Mouse (Mus musculus): ENCODE results near the gene Mrps12. TPM values are rescaled to one million over a fixed set of nuclear protein-coding genes. Genes with fewer than 3 reads are reported as not detected.

The Mrps12 gene
- polyA plus RNA-seq (2015; fragmentation: Nextera tagmentation; extraction: Ambion mirVana), result 99.7 and 101 TPM in 2 replicates

- DNase-seq (ENCODE audit: low spot score) (peak; percentile 100), ATAC-seq (peak; percentile 97)
- Histone ChIP-seq H3K27ac (ENCODE audit: low read length) (peak within 1 kb of the TSS; percentile 86), H3K4me3 (ENCODE audit: low read depth, low read length) (peak within 1 kb of the TSS; percentile 87), H3K9ac (replicated peaks; ENCODE audit: low read depth) (peak within 1 kb of the TSS; percentile 78), H3K4me1 (ENCODE audit: insufficient read depth, low read depth, low read length) (peaks cover 4% of the 10 kb centered on the region), H3K4me2 (replicated peaks; ENCODE audit: low read depth, low read length) (peak within 1 kb of the TSS; percentile 77), H3K27me3 (replicated peaks; ENCODE audit: insufficient read depth, low read length) (no peaks in the 10 kb centered on the region), H3K36me3 (ENCODE audit: insufficient read depth, low read length) (no peaks in the 10 kb centered on the region; the same call in 1 of the 2 replicates), H3K9me3 (ENCODE audit: low read length) (no peaks in the 10 kb centered on the region)
- WGBS, result under 1% methylated on average over 39 of the region's 39 CpGs
- peak; percentile 50; the same call in 1 of the 2 replicates for TF ChIP-seq EP300 (IDR thresholded peaks at IDR 0.05)
- peak; percentile 96 for TF ChIP-seq CTCF (IDR thresholded peaks at IDR 0.05)
Measured at GRCm38 (mm10) chr7:28741709-28742438, at the start of gene Mrps12, which contains the start of gene Sars2. Gene Mrps12, minus strand, starts transcription at chr7:28741820. Gene Sars2, plus strand, starts transcription at chr7:28741992.

GRCm38 (mm10) chr7:28790066-28790806 lies 48.6 kb upstream of the Mrps12 start:
- no peak overlapping the region for H3K9ac ChIP-seq (replicated peaks; ENCODE audit: low read depth)
- H3K4me3 ChIP-seq (ENCODE audit: low read depth, low read length), result no peak overlapping the region
- ATAC-seq, result peak; percentile 47
- peaks cover 5% of the 10 kb centered on the region; the same call in 1 of the 2 replicates for H3K36me3 ChIP-seq (ENCODE audit: insufficient read depth, low read length)
- DNase-seq (ENCODE audit: low spot score), result no peak
- WGBS, result 54% methylated on average over 8 of the region's 8 CpGs
- H3K9me3 ChIP-seq (ENCODE audit: low read length), result no peaks in the 10 kb centered on the region
- TF ChIP-seq CTCF (IDR thresholded peaks at IDR 0.05) (peak; percentile 56), EP300 (IDR thresholded peaks at IDR 0.05) (no peak)
- H3K27ac ChIP-seq (ENCODE audit: low read length), result no peak overlapping the region
- no peaks in the 10 kb centered on the region for H3K4me1 ChIP-seq (ENCODE audit: insufficient read depth, low read depth, low read length)
- H3K4me2 ChIP-seq (replicated peaks; ENCODE audit: low read depth, low read length), result no peak overlapping the region
- H3K27me3 ChIP-seq (replicated peaks; ENCODE audit: insufficient read depth, low read length), result no peaks in the 10 kb centered on the region

- 72% methylated on average over 3 of the region's 3 CpGs for WGBS
- H3K27ac ChIP-seq (ENCODE audit: low read length), result no peak overlapping the region
- no peak overlapping the region for H3K4me3 ChIP-seq (ENCODE audit: low read depth, low read length)
- no peak overlapping the region for H3K9ac ChIP-seq (replicated peaks; ENCODE audit: low read depth)
- H3K36me3 ChIP-seq (ENCODE audit: insufficient read depth, low read length), result peaks cover 5% of the 10 kb centered on the region
- DNase-seq (ENCODE audit: low spot score), result no peak
- no peaks in the 10 kb centered on the region for H3K27me3 ChIP-seq (replicated peaks; ENCODE audit: insufficient read depth, low read length)
- 0 out of 2 replicates have a peak overlapping the region, but pooled peaks have one; percentile 3 for H3K4me2 ChIP-seq (replicated peaks; ENCODE audit: low read depth, low read length)
- no peaks in the 10 kb centered on the region for H3K9me3 ChIP-seq (ENCODE audit: low read length)
- no peak for ATAC-seq
- no peaks in the 10 kb centered on the region for H3K4me1 ChIP-seq (ENCODE audit: insufficient read depth, low read depth, low read length)
- TF ChIP-seq EP300 (IDR thresholded peaks at IDR 0.05) (no peak), CTCF (IDR thresholded peaks at IDR 0.05) (no peak)
Measured at GRCm38 (mm10) chr7:28789235-28789634, 47.6 kb upstream of the Mrps12 start.

- H3K4me3 ChIP-seq (ENCODE audit: low read depth, low read length), result no peak within 1 kb of the TSS
- DNase-seq (ENCODE audit: low spot score) (no peak), ATAC-seq (no peak)
- H3K27ac ChIP-seq (ENCODE audit: low read length), result no peak within 1 kb of the TSS
- H3K9me3 ChIP-seq (ENCODE audit: low read length), result no peaks in the 10 kb centered on the region
- H3K27me3 ChIP-seq (replicated peaks; ENCODE audit: insufficient read depth, low read length), result no peaks in the 10 kb centered on the region
- 0 out of 2 replicates have a peak within 1 kb of the TSS, but pooled peaks have one; percentile 3 for H3K4me2 ChIP-seq (replicated peaks; ENCODE audit: low read depth, low read length)
- WGBS, result 60% methylated on average over 5 of the region's 5 CpGs
- no peak within 1 kb of the TSS for H3K9ac ChIP-seq (replicated peaks; ENCODE audit: low read depth)
- no peaks in the 10 kb centered on the region for H3K4me1 ChIP-seq (ENCODE audit: insufficient read depth, low read depth, low read length)
- no peak for TF ChIP-seq EP300 (IDR thresholded peaks at IDR 0.05)
- TF ChIP-seq CTCF (IDR thresholded peaks at IDR 0.05), result no peak
- peaks cover 5% of the 10 kb centered on the region for H3K36me3 ChIP-seq (ENCODE audit: insufficient read depth, low read length)
Measured at GRCm38 (mm10) chr7:28788307-28789195, 46.9 kb upstream of the Mrps12 start, which contains the start of gene Rinl. Gene Rinl, plus strand, starts transcription at chr7:28788969.

- Histone ChIP-seq H3K27me3 (replicated peaks; ENCODE audit: insufficient read depth, low read length) (no peaks in the 10 kb centered on the region), H3K9ac (replicated peaks; ENCODE audit: low read depth) (no peak overlapping the region), H3K4me1 (ENCODE audit: insufficient read depth, low read depth, low read length) (no peaks in the 10 kb centered on the region), H3K4me2 (replicated peaks; ENCODE audit: low read depth, low read length) (no peak overlapping the region), H3K27ac (ENCODE audit: low read length) (no peak overlapping the region), H3K36me3 (ENCODE audit: insufficient read depth, low read length) (peaks cover 5% of the 10 kb centered on the region), H3K4me3 (ENCODE audit: low read depth, low read length) (no peak overlapping the region), H3K9me3 (ENCODE audit: low read length) (no peaks in the 10 kb centered on the region)
- no peak for TF ChIP-seq CTCF (IDR thresholded peaks at IDR 0.05)
- no peak for TF ChIP-seq EP300 (IDR thresholded peaks at IDR 0.05)
- no peak for DNase-seq (ENCODE audit: low spot score)
- no peak for ATAC-seq
- 91% methylated on average over 9 of the region's 9 CpGs for WGBS
Measured at GRCm38 (mm10) chr7:28787884-28788283, 46.3 kb upstream of the Mrps12 start.
